Mouse (Mus musculus) embryonic facial prominence, embryonic 10.5 days (tissue): Measurements from ENCODE around the gene Plxnd1. TPM values are rescaled to one million over a fixed set of nuclear protein-coding genes. Genes with fewer than 3 reads are reported as not detected.
A peak's percentile ranks its signal among the peaks of the same experiment; 100 is the strongest.

Experiments used
- DNase-seq: peaks from one replicate; pipeline ENCODE4 v3.0.0-alpha.2; 2017; ENCODE audit warnings: low spot score
- H3K27ac ChIP-seq: fragments of 300-500 bp; sonication (generic); replicated peaks from 2 replicates; pipeline ENCODE4 v1.5.1; 2016; ENCODE audit warnings: mild to moderate bottlenecking
- H3K27me3 ChIP-seq: fragments of 300-500 bp; sonication (generic); replicated peaks from 2 replicates; pipeline ENCODE4 v1.6.1; 2016; ENCODE audit warnings: low read depth, mild to moderate bottlenecking; ENCODE audit not compliant: poor library complexity, severe bottlenecking
- H3K36me3 ChIP-seq: fragments of 300-500 bp; sonication (generic); replicated peaks from 2 replicates; pipeline ENCODE4 v1.6.1; 2016; ENCODE audit warnings: mild to moderate bottlenecking, moderate library complexity
- H3K4me1 ChIP-seq: fragments of 300-500 bp; sonication (generic); 2 replicates; pipeline ENCODE4 v1.6.1; 2016
- H3K4me3 ChIP-seq: fragments of 300-500 bp; sonication (generic); 2 replicates; pipeline ENCODE4 v1.5.1; 2016; ENCODE audit warnings: mild to moderate bottlenecking, moderate library complexity
- H3K9me3 ChIP-seq: fragments of 300-500 bp; sonication (generic); 2 replicates; pipeline ENCODE4 v1.6.1; 2016; ENCODE audit warnings: mild to moderate bottlenecking
- WGBS: fragments of 180-500 bp; shearing (Covaris S2); methylation state at CpG from one replicate; pipeline ENCODE4 v1.1.7; 2016; 5-methylcytosine and 5-hydroxymethylcytosine counted together
- polyA plus RNA-seq: library from polyadenylated mRNA; unstranded; fragments of >200 nt; fragmentation: Nextera tagmentation; extraction: Ambion mirVana; gene quantifications from 2 replicates; pipeline ENCODE4 v1.2.1, GENCODE M21; 2016

The Plxnd1 gene
- polyA plus RNA-seq, 1 experiment from 2014 or later = 26.8 TPM

DNA sequence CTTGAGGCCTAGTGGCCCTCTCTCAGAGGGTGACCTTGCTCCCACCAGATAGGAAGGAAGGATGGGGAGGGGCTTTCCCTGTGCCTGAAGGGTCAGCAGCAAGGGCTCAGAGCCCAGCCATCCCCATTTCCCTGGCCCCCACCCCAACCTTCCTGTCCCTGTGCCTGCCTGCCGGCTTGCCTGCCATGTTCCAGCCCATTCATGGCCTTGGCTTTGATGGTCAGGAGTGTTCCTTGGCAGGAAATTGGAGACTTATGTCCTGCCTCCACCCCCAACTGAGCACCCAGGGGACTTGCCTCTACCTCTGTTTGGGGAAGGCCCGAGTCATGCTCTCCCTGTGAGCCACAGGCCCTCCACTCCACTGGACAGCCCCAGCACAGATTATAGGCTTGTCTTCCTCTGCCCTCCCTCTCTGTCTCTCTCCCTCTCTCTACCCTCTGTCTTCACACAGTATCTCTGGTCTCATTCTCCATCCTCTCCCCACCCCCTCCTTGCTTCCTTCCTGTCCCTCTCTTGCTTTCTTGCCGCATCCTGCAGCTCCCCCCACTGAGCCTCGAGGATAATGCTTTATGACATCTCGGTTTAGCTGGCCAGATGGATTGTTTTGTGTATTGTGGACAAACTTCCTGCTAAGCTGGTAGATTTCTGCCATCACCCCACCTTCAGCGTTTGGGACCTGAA is 1.5 kb upstream of the Plxnd1 start:
- Histone ChIP-seq H3K36me3 (no peaks in the 10 kb centered on the region), H3K9me3 (no peaks in the 10 kb centered on the region), H3K27ac (peak overlapping the region; percentile 67), H3K4me3 (0 out of 2 replicates have a peak overlapping the region, but pooled peaks have one; percentile 62), H3K4me1 (peaks cover 72% of the 10 kb centered on the region), H3K27me3 (peaks cover 56% of the 10 kb centered on the region)
- WGBS = 23% methylated on average over 6 of the region's 6 CpGs
- peak; percentile 36 for DNase-seq

- Histone ChIP-seq H3K36me3 (no peaks in the 10 kb centered on the region), H3K27ac (peak overlapping the region; percentile 67), H3K9me3 (no peaks in the 10 kb centered on the region), H3K4me3 (peak overlapping the region; percentile 62), H3K4me1 (peaks cover 79% of the 10 kb centered on the region), H3K27me3 (peaks cover 63% of the 10 kb centered on the region)
- 57% methylated on average over 4 of the region's 4 CpGs for WGBS
- DNase-seq = peak; percentile 19
These were observed 731 bp upstream of the Plxnd1 start for GRCm38 (mm10) chr6:115995531-115995941.

GRCm38 (mm10) chr6:115994146-115994876 is 494 bp downstream of the Plxnd1 start:
- no peaks in the 10 kb centered on the region for H3K9me3 ChIP-seq
- WGBS = 2% methylated on average over 93 of the region's 93 CpGs
- peak overlapping the region; percentile 62 for H3K4me3 ChIP-seq
- DNase-seq = peak; percentile 51
- no peaks in the 10 kb centered on the region for H3K36me3 ChIP-seq
- peaks cover 76% of the 10 kb centered on the region for H3K27me3 ChIP-seq
- H3K27ac ChIP-seq = peak overlapping the region; percentile 76
- H3K4me1 ChIP-seq = peaks cover 81% of the 10 kb centered on the region

DNA sequence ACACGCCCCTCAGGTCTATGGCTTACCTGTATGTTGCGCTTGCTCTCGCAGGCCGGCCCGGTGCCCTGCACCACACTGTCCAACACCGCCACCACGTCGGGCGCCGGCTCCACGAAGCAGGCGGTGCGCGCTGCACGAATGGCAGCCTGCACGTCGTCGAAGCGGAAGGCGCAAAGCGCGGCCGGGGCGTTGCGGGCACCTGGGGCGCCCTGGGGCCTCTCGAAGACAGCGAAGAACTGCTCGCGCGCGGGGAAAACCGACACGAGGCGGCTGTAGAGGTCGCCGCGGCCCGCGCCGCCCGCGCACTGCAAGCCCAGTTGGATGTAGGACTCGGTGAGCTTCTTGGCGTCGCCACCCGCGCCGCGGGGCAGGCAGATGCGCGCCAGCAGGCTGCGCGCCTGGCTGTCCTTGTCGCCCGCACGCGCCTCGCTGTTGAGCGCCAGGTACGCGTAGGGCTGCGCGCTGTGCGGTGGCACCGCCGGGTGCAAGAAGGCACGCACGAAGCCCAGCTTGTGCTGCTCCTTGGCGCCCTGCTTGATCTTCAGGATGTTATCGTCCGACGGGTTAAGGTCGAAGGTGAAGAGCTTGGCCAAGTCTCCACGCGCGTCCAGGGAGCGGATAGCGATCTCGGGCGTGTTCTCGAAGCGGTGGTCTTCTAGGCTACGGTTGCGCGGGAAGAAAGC is 1.2 kb downstream of the Plxnd1 start:
- Histone ChIP-seq H3K27me3 (peaks cover 83% of the 10 kb centered on the region), H3K36me3 (no peaks in the 10 kb centered on the region), H3K4me3 (peak overlapping the region; percentile 62), H3K9me3 (no peaks in the 10 kb centered on the region), H3K27ac (peak overlapping the region; percentile 76), H3K4me1 (peaks cover 74% of the 10 kb centered on the region)
- peak; percentile 52 for DNase-seq
- 2% methylated on average over 86 of the region's 86 CpGs for whole genome bisulfite sequencing

- Histone ChIP-seq H3K9me3 (no peaks in the 10 kb centered on the region), H3K27me3 (peaks cover 88% of the 10 kb centered on the region), H3K36me3 (no peaks in the 10 kb centered on the region), H3K4me1 (peaks cover 68% of the 10 kb centered on the region), H3K27ac (peak overlapping the region; percentile 76), H3K4me3 (peak overlapping the region; percentile 62)
- 37% methylated on average over 6 of the region's 6 CpGs for WGBS
- DNase-seq = no peak
These were observed 1.8 kb downstream of the Plxnd1 start for GRCm38 (mm10) chr6:115992981-115993380.

DNA sequence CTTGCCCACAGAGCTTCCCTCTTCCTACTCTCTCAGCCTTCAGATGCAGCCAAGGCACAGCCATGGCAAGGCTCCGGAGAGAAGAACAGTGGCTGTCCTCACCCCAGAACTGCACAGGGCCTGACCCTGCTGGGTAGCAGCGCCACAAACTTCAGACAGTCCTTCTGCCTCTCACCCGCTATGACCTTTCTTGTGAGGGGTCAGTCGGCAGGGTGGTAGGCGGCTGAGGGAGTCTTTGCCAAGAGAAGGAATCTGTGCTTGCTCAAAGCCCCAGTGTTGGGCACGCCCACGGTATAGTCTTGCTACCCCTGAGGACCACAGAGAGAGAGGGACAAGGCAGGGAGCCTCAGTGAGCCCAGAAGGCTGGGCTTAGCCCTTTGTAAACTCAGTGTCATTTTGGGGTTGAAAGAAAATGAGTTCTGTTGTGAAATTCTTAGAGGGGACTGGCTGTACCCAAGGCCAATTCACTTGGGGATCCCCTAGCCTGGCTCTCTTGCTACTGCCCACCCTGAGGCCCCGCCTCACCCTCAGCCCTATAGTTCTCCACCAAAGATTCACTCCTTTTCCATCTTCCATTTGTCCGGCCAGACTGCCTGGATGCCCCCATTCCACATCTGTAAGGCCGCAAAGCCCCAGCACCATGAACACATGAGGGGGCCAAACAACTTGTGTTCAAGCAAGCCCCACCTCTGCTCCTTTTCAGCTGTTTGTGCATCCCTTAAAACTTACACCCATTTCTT is 2.8 kb downstream of the Plxnd1 start:
- peaks cover 93% of the 10 kb centered on the region for H3K27me3 ChIP-seq
- 26% methylated on average over 10 of the region's 10 CpGs for WGBS
- H3K4me3 ChIP-seq = peak overlapping the region; percentile 62
- no peaks in the 10 kb centered on the region for H3K36me3 ChIP-seq
- peak overlapping the region; percentile 63 for H3K27ac ChIP-seq
- peaks cover 65% of the 10 kb centered on the region for H3K4me1 ChIP-seq
- DNase-seq = peak; percentile 18
- H3K9me3 ChIP-seq = no peaks in the 10 kb centered on the region

- H3K4me1 ChIP-seq = peaks cover 65% of the 10 kb centered on the region
- H3K27ac ChIP-seq = peak overlapping the region; percentile 63
- H3K36me3 ChIP-seq = no peaks in the 10 kb centered on the region
- no peaks in the 10 kb centered on the region for H3K9me3 ChIP-seq
- peaks cover 93% of the 10 kb centered on the region for H3K27me3 ChIP-seq
- peak overlapping the region; percentile 62 for H3K4me3 ChIP-seq
- WGBS = 26% methylated on average over 13 of the region's 13 CpGs
- DNase-seq = peak; percentile 39
These were observed 3.5 kb downstream of the Plxnd1 start for GRCm38 (mm10) chr6:115991108-115991880.

DNA sequence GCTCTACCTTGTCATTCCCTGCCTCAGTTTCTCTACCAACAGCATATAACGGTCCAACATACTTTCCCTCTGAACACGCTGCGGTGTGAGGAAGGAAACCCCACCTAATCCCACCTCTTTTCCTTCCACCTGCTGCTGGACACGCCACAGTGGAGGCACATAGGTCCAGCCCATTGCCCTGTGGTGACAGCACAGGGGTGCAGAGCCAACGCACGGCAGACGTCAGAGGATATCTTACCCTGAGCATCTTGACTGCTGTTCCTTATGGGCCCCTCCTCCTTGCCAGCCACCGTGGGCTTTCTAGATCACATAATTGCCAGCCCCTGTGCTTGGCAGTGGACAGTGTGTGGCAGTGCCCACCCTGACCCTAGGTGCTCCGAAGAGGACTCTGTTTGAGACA is 4.3 kb downstream of the Plxnd1 start:
- Histone ChIP-seq H3K9me3 (no peaks in the 10 kb centered on the region), H3K36me3 (no peaks in the 10 kb centered on the region), H3K4me1 (peaks cover 65% of the 10 kb centered on the region), H3K4me3 (peak overlapping the region; percentile 62), H3K27ac (no peak overlapping the region; the same call in 1 of the 2 replicates), H3K27me3 (peaks cover 92% of the 10 kb centered on the region)
- WGBS = 90% methylated on average over 9 of the region's 9 CpGs
- no peak for DNase-seq

DNA sequence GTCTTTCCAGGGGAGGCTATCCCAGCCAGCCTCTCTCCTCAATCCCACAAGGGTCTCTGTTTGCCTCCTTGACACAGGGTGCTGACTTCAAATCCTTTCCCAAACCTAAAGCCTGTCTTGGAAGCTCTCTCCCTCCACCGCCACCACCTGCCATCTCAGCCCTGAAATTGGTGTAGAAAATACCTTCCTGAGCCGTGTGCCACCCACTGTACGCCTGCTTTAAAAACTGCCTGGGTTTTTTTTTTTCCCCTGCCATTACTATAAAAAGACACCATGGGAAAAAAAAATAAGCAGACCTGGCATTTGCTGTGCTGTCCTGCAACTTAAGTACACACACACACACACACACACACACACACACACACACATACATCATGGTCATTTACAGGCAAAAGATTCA is 4.7 kb downstream of the Plxnd1 start:
- H3K4me1 ChIP-seq = peaks cover 67% of the 10 kb centered on the region
- no peak for DNase-seq
- no peak overlapping the region for H3K27ac ChIP-seq
- H3K36me3 ChIP-seq = no peaks in the 10 kb centered on the region
- WGBS = 89% methylated on average over 3 of the region's 3 CpGs
- peak overlapping the region; percentile 62; the same call in 1 of the 2 replicates for H3K4me3 ChIP-seq
- H3K9me3 ChIP-seq = no peaks in the 10 kb centered on the region
- peaks cover 92% of the 10 kb centered on the region for H3K27me3 ChIP-seq

GRCm38 (mm10) chr6:115989607-115990006 is 5.2 kb downstream of the Plxnd1 start:
- DNase-seq = no peak
- Histone ChIP-seq H3K4me1 (peaks cover 72% of the 10 kb centered on the region), H3K9me3 (no peaks in the 10 kb centered on the region), H3K27me3 (peaks cover 92% of the 10 kb centered on the region), H3K27ac (no peak overlapping the region), H3K4me3 (peak overlapping the region; percentile 25; the same call in 1 of the 2 replicates), H3K36me3 (no peaks in the 10 kb centered on the region)
- 70% methylated on average over 4 of the region's 4 CpGs for WGBS

DNA sequence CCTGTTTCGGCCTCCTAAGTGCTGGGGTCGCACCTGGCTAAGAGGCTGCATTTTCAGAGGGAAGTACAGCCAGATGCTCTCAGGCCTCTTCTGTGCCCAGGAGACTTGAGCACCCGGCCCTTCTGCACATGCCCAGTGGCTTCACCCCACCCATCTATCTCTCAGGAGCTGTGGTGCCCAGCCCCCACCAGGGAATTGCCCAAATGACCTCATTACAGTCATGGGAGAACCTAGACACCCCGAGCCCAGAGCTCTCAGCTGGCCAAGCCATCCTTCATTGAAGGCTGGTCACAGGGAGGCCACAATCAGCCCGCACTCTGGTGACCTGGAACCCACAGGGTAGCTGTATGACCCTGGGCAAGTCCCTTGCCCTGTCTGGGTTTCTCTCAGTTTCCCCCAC is 5.8 kb downstream of the Plxnd1 start:
- Histone ChIP-seq H3K4me1 (peaks cover 70% of the 10 kb centered on the region), H3K36me3 (no peaks in the 10 kb centered on the region), H3K4me3 (0 out of 2 replicates have a peak overlapping the region, but pooled peaks have one; percentile 25), H3K9me3 (no peaks in the 10 kb centered on the region), H3K27me3 (peaks cover 86% of the 10 kb centered on the region), H3K27ac (no peak overlapping the region)
- no peak for DNase-seq
- 78% methylated on average over 5 of the region's 5 CpGs for WGBS
